Mouse (Mus musculus): Measurements from ENCODE around the gene Pou5f2. TPM values are rescaled to one million over a fixed set of nuclear protein-coding genes. Genes with fewer than 3 reads are reported as not detected.

Gene Pou5f2
- polyA plus RNA-seq (2012): not detected in 2 replicates

DNA sequence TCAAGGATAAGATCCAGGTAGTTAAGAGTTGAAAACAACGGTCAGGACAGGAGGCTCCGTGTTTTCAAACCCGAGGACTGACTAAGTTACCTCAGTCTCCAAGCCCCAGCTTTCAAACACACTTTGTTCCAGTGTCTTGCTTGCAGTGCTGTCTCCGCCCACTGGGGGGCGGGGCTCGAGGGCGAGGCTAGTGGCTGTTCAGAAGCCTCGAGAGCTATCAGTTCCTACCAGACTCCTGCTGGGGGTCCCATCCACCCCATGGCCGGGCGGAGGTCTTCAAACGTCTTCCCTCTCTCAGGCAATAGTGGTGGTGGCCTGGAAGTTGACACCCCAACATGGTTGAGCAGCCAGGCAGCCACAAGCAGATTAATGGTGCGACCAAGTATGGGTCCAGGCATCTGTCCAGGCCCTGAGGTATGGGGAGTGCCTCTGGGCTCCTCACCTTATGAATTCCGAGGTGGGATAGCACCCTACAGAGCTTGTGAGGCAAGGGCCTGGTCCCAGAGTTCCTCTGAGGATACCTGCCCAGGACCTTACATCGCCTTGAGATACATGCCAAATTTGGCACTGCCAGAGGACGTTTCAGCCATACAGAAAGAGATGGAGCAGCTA is at the start of gene Pou5f2:
Pou5f2 (plus strand) TSS at position 220 of the 612 bp plus-strand sequence.

Other genes with a start within 250 kb of the Pou5f2 start
- gene Nr2f1, start 174.9 kb downstream of the Pou5f2 start, polyA plus RNA-seq (2012): not detected in 2 replicates